Mouse (Mus musculus) myocyte (in vitro differentiated cells): ENCODE results near the gene Tmprss11b. TPM values are rescaled to one million over a fixed set of nuclear protein-coding genes. Genes with fewer than 3 reads are reported as not detected.

Experiments used
- polyA plus RNA-seq: library from polyadenylated mRNA; unstranded; fragments of >200 nt; fragmentation: generic; extraction: Trizol; gene quantifications from one replicate; pipeline ENCODE4 v1.2.1, GENCODE M21; 2012; ENCODE audit warnings: missing spikeins

The Tmprss11b gene
- polyA plus RNA-seq, 1 experiment, result 0.02 TPM

Other genes with a start within 250 kb of the Tmprss11b start
- gene Tmprss11a, start 207.4 kb downstream of the Tmprss11b start, polyA plus RNA-seq, result not detected
- gene Tmprss11g, start 157.8 kb downstream of the Tmprss11b start, polyA plus RNA-seq, result not detected
- 0.04 TPM for gene Tmprss11f, start 43.9 kb downstream of the Tmprss11b start, polyA plus RNA-seq
- not detected for gene Tmprss11e, start 69.5 kb upstream of the Tmprss11b start, polyA plus RNA-seq
- 15.0 TPM for gene Ythdc1, start 127.9 kb upstream of the Tmprss11b start, polyA plus RNA-seq
- gene Ugt2b34, start 230.6 kb upstream of the Tmprss11b start, polyA plus RNA-seq, result not detected